Mouse (Mus musculus) cerebellum, adult 2 months (tissue): ENCODE measurements at regions not wholly inside any gene's neighbourhood (a gene's known extent, or its start where the extent isn't known, plus 50 kb on each side); places are given as distances from the start of the nearest gene placed in this dataset.

Experiments
- CTCF ChIP-seq: fragments of 200-500 bp; IDR thresholded peaks from 2 replicates; pipeline ENCODE4 v1.5.1; 2011; ENCODE audit warnings: low read depth, mild to moderate bottlenecking, control low read depth, low read length, moderate library complexity, borderline replicate concordance; ENCODE audit not compliant: insufficient read depth
- POLR2A ChIP-seq: fragments of 200-500 bp; IDR thresholded peaks from 2 replicates; pipeline ENCODE4 v1.6.1; 2011; ENCODE audit warnings: low read length, control low read depth, borderline replicate concordance; ENCODE audit not compliant: insufficient read depth

DNA sequence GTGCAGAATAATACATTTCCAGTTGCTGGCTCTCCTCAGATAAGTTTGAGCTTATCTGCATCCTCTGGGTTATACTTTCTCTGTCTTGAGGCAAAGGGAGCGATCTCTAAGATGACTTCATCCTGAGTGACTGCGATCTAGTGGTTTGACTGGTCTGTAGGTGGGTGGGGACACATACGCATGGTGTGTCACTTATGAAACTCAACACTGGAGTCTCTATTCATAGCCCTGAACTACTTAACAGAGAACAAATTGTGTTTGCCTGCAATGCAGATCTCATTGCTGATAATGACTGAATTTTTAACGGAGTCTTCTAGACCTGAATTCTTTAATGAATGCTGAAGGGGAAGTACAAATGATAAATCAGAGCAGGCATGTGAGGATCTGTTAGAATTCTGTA is 244.7 kb upstream of the Msx2 start:
- TF ChIP-seq POLR2A (no peak), CTCF (no peak)
